Mouse (Mus musculus): ENCODE data around the gene Cemip. TPM values are rescaled to one million over a fixed set of nuclear protein-coding genes. Genes with fewer than 3 reads are reported as not detected.

Gene Cemip
- polyA plus RNA-seq, 1 experiment from 2014 or later: 0.08 TPM

DNA sequence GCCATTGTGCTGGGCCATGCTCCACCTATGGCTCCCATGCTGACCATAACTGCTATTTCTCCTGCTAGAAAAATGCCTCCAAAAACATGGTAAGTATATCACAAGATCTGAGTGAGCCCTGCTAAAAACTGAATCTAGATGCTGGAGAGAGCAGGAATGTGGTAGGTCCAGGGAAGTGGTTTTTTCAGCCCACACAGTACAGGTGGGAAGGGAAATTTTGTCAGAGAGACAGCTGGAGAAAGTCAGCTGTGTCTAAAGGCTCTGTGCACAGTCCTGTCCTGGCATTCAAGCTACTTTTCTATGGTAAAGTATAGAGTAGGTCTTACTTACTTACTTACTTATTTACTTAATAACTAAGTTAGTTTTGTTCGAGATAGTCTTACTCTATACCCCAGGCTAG lies 71.3 kb downstream of the Cemip start:
- 84% methylated on average over 1 of the region's 1 CpGs for WGBS
- no peaks in the 10 kb centered on the region for H3K4me1 ChIP-seq
- H3K27me3 ChIP-seq (replicated peaks): no peaks in the 10 kb centered on the region
- no peak overlapping the region for H3K9ac ChIP-seq
- no peak overlapping the region for H3K27ac ChIP-seq
- H3K4me3 ChIP-seq: no peak overlapping the region
- H3K4me2 ChIP-seq (replicated peaks): no peak overlapping the region
- no peaks in the 10 kb centered on the region for H3K36me3 ChIP-seq
- no peaks in the 10 kb centered on the region for H3K9me3 ChIP-seq
- ATAC-seq (ENCODE audit: low FRiP score, low read depth): no peak

GRCm38 (mm10) chr7:84013656-84014055 lies 72.6 kb downstream of the Cemip start:
- no peak for ATAC-seq (ENCODE audit: low FRiP score, low read depth)
- H3K4me3 ChIP-seq: no peak overlapping the region
- 90% methylated on average over 4 of the region's 4 CpGs for WGBS
- H3K27ac ChIP-seq: no peak overlapping the region
- H3K4me1 ChIP-seq: no peaks in the 10 kb centered on the region
- H3K4me2 ChIP-seq (replicated peaks): no peak overlapping the region
- no peaks in the 10 kb centered on the region for H3K27me3 ChIP-seq (replicated peaks)
- no peak overlapping the region for H3K9ac ChIP-seq
- H3K36me3 ChIP-seq: no peaks in the 10 kb centered on the region
- H3K9me3 ChIP-seq: no peaks in the 10 kb centered on the region

GRCm38 (mm10) chr7:84004357-84004756 lies 81.9 kb downstream of the Cemip start:
- Histone ChIP-seq H3K4me3 (no peak overlapping the region), H3K4me2 (replicated peaks) (no peak overlapping the region), H3K4me1 (no peaks in the 10 kb centered on the region), H3K27me3 (replicated peaks) (no peaks in the 10 kb centered on the region), H3K27ac (no peak overlapping the region), H3K9me3 (no peaks in the 10 kb centered on the region), H3K36me3 (no peaks in the 10 kb centered on the region), H3K9ac (no peak overlapping the region)
- 76% methylated on average over 6 of the region's 6 CpGs for WGBS
- no peak for ATAC-seq (ENCODE audit: low FRiP score, low read depth)

- WGBS: 81% methylated on average over 3 of the region's 3 CpGs
- ATAC-seq (ENCODE audit: low FRiP score, low read depth): no peak
- Histone ChIP-seq H3K4me2 (replicated peaks) (no peak overlapping the region), H3K27me3 (replicated peaks) (no peaks in the 10 kb centered on the region), H3K4me3 (no peak overlapping the region), H3K27ac (no peak overlapping the region), H3K9ac (no peak overlapping the region), H3K36me3 (no peaks in the 10 kb centered on the region), H3K9me3 (no peaks in the 10 kb centered on the region), H3K4me1 (no peaks in the 10 kb centered on the region)
Measured at GRCm38 (mm10) chr7:84001516-84001915, 84.8 kb downstream of the Cemip start.

DNA sequence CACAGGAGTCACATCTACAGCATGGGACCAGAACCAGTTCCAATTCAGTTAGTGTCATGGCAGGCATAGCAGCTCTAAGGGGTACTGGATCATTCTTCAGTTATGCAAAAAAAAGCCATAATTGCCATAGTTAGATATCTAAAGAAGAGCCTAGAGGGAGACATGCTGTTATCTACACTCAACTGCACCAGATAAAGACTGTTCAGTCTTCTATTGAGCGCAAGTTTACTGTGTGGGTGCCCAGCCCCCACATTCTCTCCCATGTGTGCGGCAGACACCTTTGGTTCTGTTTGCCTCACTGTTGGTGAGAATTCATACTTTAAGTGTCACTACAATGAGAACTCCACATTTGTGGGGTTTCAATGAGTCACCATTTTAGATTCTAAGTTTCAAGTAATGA lies 85.6 kb downstream of the Cemip start:
- H3K27me3 ChIP-seq (replicated peaks): no peaks in the 10 kb centered on the region
- no peaks in the 10 kb centered on the region for H3K9me3 ChIP-seq
- H3K4me1 ChIP-seq: no peaks in the 10 kb centered on the region
- ATAC-seq (ENCODE audit: low FRiP score, low read depth): no peak
- H3K36me3 ChIP-seq: no peaks in the 10 kb centered on the region
- no peak overlapping the region for H3K4me3 ChIP-seq
- WGBS: 95% methylated on average over 2 of the region's 2 CpGs
- no peak overlapping the region for H3K9ac ChIP-seq
- no peak overlapping the region for H3K4me2 ChIP-seq (replicated peaks)
- H3K27ac ChIP-seq: no peak overlapping the region

DNA sequence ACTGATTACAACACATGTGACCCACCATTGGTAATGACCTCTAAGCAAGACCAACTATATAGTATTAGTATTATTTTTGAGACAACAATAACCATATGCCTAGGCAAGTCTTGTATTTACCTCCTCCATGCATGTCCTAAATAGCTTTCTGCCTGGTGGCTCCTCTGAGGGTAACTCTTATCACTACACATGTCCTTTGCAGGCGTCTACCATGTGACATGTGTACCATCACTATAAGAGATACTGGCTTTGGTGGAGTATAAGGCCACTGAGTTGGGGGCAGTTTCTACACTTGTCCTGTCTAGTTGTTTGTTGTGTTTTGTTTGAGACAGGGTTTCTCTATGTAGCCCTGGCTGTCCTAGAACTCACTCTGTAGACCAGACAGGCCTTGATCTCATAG lies 86.7 kb downstream of the Cemip start:
- no peak overlapping the region for H3K27ac ChIP-seq
- no peak for ATAC-seq (ENCODE audit: low FRiP score, low read depth)
- H3K27me3 ChIP-seq (replicated peaks): no peaks in the 10 kb centered on the region
- H3K4me2 ChIP-seq (replicated peaks): no peak overlapping the region
- H3K4me1 ChIP-seq: no peaks in the 10 kb centered on the region
- H3K9me3 ChIP-seq: no peaks in the 10 kb centered on the region
- no peaks in the 10 kb centered on the region for H3K36me3 ChIP-seq
- no peak overlapping the region for H3K4me3 ChIP-seq
- no peak overlapping the region for H3K9ac ChIP-seq
- 92% methylated on average over 1 of the region's 1 CpGs for WGBS

GRCm38 (mm10) chr7:83994348-83994747 lies 92.0 kb downstream of the Cemip start:
- 89% methylated on average over 1 of the region's 1 CpGs for WGBS
- H3K4me1 ChIP-seq: no peaks in the 10 kb centered on the region
- no peak overlapping the region for H3K4me2 ChIP-seq (replicated peaks)
- no peak overlapping the region for H3K27ac ChIP-seq
- H3K36me3 ChIP-seq: no peaks in the 10 kb centered on the region
- no peak overlapping the region for H3K9ac ChIP-seq
- no peak for ATAC-seq (ENCODE audit: low FRiP score, low read depth)
- no peak overlapping the region for H3K4me3 ChIP-seq
- no peaks in the 10 kb centered on the region for H3K9me3 ChIP-seq
- no peaks in the 10 kb centered on the region for H3K27me3 ChIP-seq (replicated peaks)

DNA sequence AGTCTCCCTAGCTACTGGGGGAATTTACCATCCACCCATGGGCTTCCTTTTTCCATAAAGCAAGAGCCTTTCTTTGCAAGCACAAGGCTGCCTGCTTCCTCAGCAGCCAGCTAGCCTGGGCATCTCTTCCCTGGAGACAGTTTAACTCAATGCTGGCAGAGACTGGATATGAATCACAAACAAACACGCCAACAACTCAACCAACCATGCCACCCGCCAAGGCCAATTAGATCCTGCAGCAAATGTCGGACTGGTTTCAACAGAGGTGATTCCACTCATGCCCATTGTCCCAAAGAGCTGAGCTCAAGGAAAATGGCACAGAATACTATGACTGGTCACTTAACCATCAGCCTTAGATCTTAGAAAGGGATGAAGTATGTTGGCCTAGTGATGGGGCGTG lies 97.0 kb downstream of the Cemip start:
- no peak for ATAC-seq (ENCODE audit: low FRiP score, low read depth)
- no peak overlapping the region for H3K9ac ChIP-seq
- no peak overlapping the region for H3K27ac ChIP-seq
- no peaks in the 10 kb centered on the region for H3K36me3 ChIP-seq
- no peak overlapping the region for H3K4me2 ChIP-seq (replicated peaks)
- no peaks in the 10 kb centered on the region for H3K27me3 ChIP-seq (replicated peaks)
- WGBS: 95% methylated on average over 4 of the region's 4 CpGs
- H3K4me1 ChIP-seq: no peaks in the 10 kb centered on the region
- H3K9me3 ChIP-seq: no peaks in the 10 kb centered on the region
- no peak overlapping the region for H3K4me3 ChIP-seq

GRCm38 (mm10) chr7:83985751-83986150 lies 100.6 kb downstream of the Cemip start:
- Histone ChIP-seq H3K4me2 (replicated peaks) (no peak overlapping the region), H3K27me3 (replicated peaks) (no peaks in the 10 kb centered on the region), H3K4me1 (no peaks in the 10 kb centered on the region), H3K9ac (no peak overlapping the region), H3K4me3 (no peak overlapping the region), H3K9me3 (no peaks in the 10 kb centered on the region), H3K36me3 (no peaks in the 10 kb centered on the region), H3K27ac (no peak overlapping the region)
- 80% methylated on average over 2 of the region's 2 CpGs for WGBS
- ATAC-seq (ENCODE audit: low FRiP score, low read depth): no peak

DNA sequence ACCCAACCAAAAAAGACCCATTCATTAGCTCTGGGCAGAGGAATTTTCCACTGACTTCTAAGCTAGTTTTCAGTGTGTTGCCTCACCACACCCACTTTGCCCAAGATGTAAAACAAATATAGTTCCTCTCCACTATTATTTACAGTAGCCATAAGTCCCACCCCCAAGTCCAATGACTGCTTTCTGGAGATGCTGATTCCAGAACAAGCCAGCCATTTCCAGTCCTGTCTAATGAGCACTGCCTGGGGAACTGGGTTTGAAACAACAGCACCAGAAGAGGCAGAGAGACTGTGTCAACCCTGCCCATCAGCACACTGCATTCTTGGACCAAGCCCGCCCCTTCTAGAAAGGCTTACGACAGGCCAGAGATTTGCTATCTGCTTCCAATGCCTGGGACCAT lies 103.7 kb downstream of the Cemip start:
- Histone ChIP-seq H3K9ac (no peak overlapping the region), H3K36me3 (no peaks in the 10 kb centered on the region), H3K9me3 (no peaks in the 10 kb centered on the region), H3K4me3 (no peak overlapping the region), H3K27me3 (replicated peaks) (no peaks in the 10 kb centered on the region), H3K4me1 (no peaks in the 10 kb centered on the region), H3K27ac (no peak overlapping the region), H3K4me2 (replicated peaks) (no peak overlapping the region)
- 83% methylated on average over 2 of the region's 2 CpGs for WGBS
- ATAC-seq (ENCODE audit: low FRiP score, low read depth): no peak

GRCm38 (mm10) chr7:83978945-83979536 lies 107.3 kb downstream of the Cemip start:
- H3K4me3 ChIP-seq: no peak overlapping the region
- no peaks in the 10 kb centered on the region for H3K36me3 ChIP-seq
- no peak for ATAC-seq (ENCODE audit: low FRiP score, low read depth)
- H3K4me2 ChIP-seq (replicated peaks): no peak overlapping the region
- no peaks in the 10 kb centered on the region for H3K9me3 ChIP-seq
- no peaks in the 10 kb centered on the region for H3K27me3 ChIP-seq (replicated peaks)
- H3K27ac ChIP-seq: no peak overlapping the region
- H3K9ac ChIP-seq: no peak overlapping the region
- WGBS: 64% methylated on average over 1 of the region's 1 CpGs
- H3K4me1 ChIP-seq: no peaks in the 10 kb centered on the region

- Histone ChIP-seq H3K4me3 (no peak overlapping the region), H3K27ac (no peak overlapping the region), H3K27me3 (replicated peaks) (no peaks in the 10 kb centered on the region), H3K4me1 (no peaks in the 10 kb centered on the region), H3K4me2 (replicated peaks) (no peak overlapping the region), H3K9ac (no peak overlapping the region), H3K9me3 (no peaks in the 10 kb centered on the region), H3K36me3 (no peaks in the 10 kb centered on the region)
- 95% methylated on average over 1 of the region's 1 CpGs for WGBS
- no peak for ATAC-seq (ENCODE audit: low FRiP score, low read depth)
Measured at GRCm38 (mm10) chr7:83978410-83978809, 107.9 kb downstream of the Cemip start.

- no peak overlapping the region for H3K4me3 ChIP-seq
- no peak overlapping the region for H3K4me2 ChIP-seq (replicated peaks)
- H3K36me3 ChIP-seq: no peaks in the 10 kb centered on the region
- H3K27ac ChIP-seq: no peak overlapping the region
- H3K9me3 ChIP-seq: no peaks in the 10 kb centered on the region
- no peak for ATAC-seq (ENCODE audit: low FRiP score, low read depth)
- H3K9ac ChIP-seq: no peak overlapping the region
- 82% methylated on average over 6 of the region's 6 CpGs for WGBS
- no peaks in the 10 kb centered on the region for H3K27me3 ChIP-seq (replicated peaks)
- H3K4me1 ChIP-seq: no peaks in the 10 kb centered on the region
Measured at GRCm38 (mm10) chr7:83976413-83976958, 109.8 kb downstream of the Cemip start.

Measured in neural tube, embryonic 12.5 days (tissue).